Mouse (Mus musculus) olfactory bulb, adult 2 months (tissue): ENCODE data around the gene Nthl1.

Source experiments
- CTCF ChIP-seq: fragments of 200-500 bp; IDR thresholded peaks from 2 replicates; pipeline ENCODE4 v1.5.1; 2012; ENCODE audit warnings: low read depth, mild to moderate bottlenecking, low read length, moderate library complexity; ENCODE audit not compliant: insufficient read depth
- POLR2A ChIP-seq: fragments of 200-500 bp; IDR thresholded peaks from 2 replicates; pipeline ENCODE4 v1.6.1; 2012; ENCODE audit warnings: mild to moderate bottlenecking, low read depth, low read length, moderate library complexity; ENCODE audit not compliant: insufficient read depth

DNA sequence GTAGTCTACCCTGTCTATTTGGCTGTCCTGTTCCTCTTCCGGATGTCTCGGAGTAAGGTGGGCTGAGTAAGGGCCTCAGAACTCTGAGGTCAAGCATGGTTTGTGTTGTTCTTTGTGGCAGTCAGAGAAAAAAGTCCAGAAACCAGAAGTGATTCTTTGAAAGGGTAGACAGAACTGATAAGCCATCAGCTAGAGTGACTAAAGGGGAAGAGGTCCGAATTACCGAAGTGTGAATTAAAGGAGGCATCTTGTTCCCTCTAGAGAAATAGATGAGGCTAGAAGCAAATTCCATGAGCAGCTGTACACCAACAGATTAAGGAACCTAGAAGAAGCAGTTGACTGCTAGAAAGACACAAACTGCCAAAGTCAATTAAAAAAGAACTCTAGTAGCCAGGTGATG, 45.9 kb upstream of the Nthl1 start:
- no peak for TF ChIP-seq CTCF
- no peak for TF ChIP-seq POLR2A
